Mouse (Mus musculus): Measurements from ENCODE around the gene Gm17359. TPM values are rescaled to one million over a fixed set of nuclear protein-coding genes. Genes with fewer than 3 reads are reported as not detected.

The Gm17359 gene
- total and polyA plus RNA-seq, 2 experiments from 2014 or later, result not detected

- WGBS, result 84% methylated on average over 3 of the region's 3 CpGs
- H3K4me1 ChIP-seq (ENCODE audit: control insufficient read depth, insufficient read depth), result no peaks in the 10 kb centered on the region
- H3K4me2 ChIP-seq (ENCODE audit: low read depth, low read length), result no peak overlapping the region
- H3K4me3 ChIP-seq (ENCODE audit: low read depth, low read length), result no peak overlapping the region
- H3K9ac ChIP-seq (replicated peaks; ENCODE audit: low read depth, low read length), result no peak overlapping the region
- DNase-seq (ENCODE audit: low spot score), result no peak
- TF ChIP-seq EP300 (IDR thresholded peaks at IDR 0.05; ENCODE audit: low read depth), result no peak
- no peak for TF ChIP-seq CTCF (IDR thresholded peaks at IDR 0.05; ENCODE audit: low read depth)
- H3K27me3 ChIP-seq (ENCODE audit: control insufficient read depth, insufficient read depth, low read length), result no peaks in the 10 kb centered on the region
- H3K36me3 ChIP-seq (replicated peaks; ENCODE audit: control insufficient read depth, insufficient read depth, low read length), result no peaks in the 10 kb centered on the region
- ATAC-seq (ENCODE audit: insufficient read depth, low read depth), result no peak
- no peak overlapping the region for H3K27ac ChIP-seq (ENCODE audit: low read depth)
- H3K9me3 ChIP-seq (replicated peaks; ENCODE audit: control insufficient read depth, low read length), result no peaks in the 10 kb centered on the region
These were observed 41.8 kb upstream of the Gm17359 start for GRCm38 (mm10) chr3:79294701-79295100.

GRCm38 (mm10) chr3:79296049-79296448 lies 40.4 kb upstream of the Gm17359 start:
- DNase-seq (ENCODE audit: low spot score) (no peak), ATAC-seq (ENCODE audit: insufficient read depth, low read depth) (no peak)
- Histone ChIP-seq H3K27ac (ENCODE audit: low read depth) (no peak overlapping the region), H3K4me1 (ENCODE audit: control insufficient read depth, insufficient read depth) (no peaks in the 10 kb centered on the region), H3K4me3 (ENCODE audit: low read depth, low read length) (no peak overlapping the region), H3K27me3 (ENCODE audit: control insufficient read depth, insufficient read depth, low read length) (no peaks in the 10 kb centered on the region), H3K36me3 (replicated peaks; ENCODE audit: control insufficient read depth, insufficient read depth, low read length) (no peaks in the 10 kb centered on the region), H3K9me3 (replicated peaks; ENCODE audit: control insufficient read depth, low read length) (no peaks in the 10 kb centered on the region), H3K4me2 (ENCODE audit: low read depth, low read length) (no peak overlapping the region), H3K9ac (replicated peaks; ENCODE audit: low read depth, low read length) (no peak overlapping the region)
- WGBS, result 68% methylated on average over 5 of the region's 5 CpGs
- peak; percentile 14; the same call in 1 of the 2 replicates for TF ChIP-seq CTCF (IDR thresholded peaks at IDR 0.05; ENCODE audit: low read depth)
- no peak for TF ChIP-seq EP300 (IDR thresholded peaks at IDR 0.05; ENCODE audit: low read depth)

GRCm38 (mm10) chr3:79296586-79296985 lies 39.9 kb upstream of the Gm17359 start:
- Histone ChIP-seq H3K27me3 (ENCODE audit: control insufficient read depth, insufficient read depth, low read length) (no peaks in the 10 kb centered on the region), H3K4me1 (ENCODE audit: control insufficient read depth, insufficient read depth) (no peaks in the 10 kb centered on the region), H3K4me3 (ENCODE audit: low read depth, low read length) (no peak overlapping the region), H3K9me3 (replicated peaks; ENCODE audit: control insufficient read depth, low read length) (no peaks in the 10 kb centered on the region), H3K36me3 (replicated peaks; ENCODE audit: control insufficient read depth, insufficient read depth, low read length) (no peaks in the 10 kb centered on the region), H3K9ac (replicated peaks; ENCODE audit: low read depth, low read length) (no peak overlapping the region), H3K27ac (ENCODE audit: low read depth) (no peak overlapping the region), H3K4me2 (ENCODE audit: low read depth, low read length) (no peak overlapping the region)
- 86% methylated on average over 3 of the region's 3 CpGs for WGBS
- ATAC-seq (ENCODE audit: insufficient read depth, low read depth) (no peak), DNase-seq (ENCODE audit: low spot score) (no peak)
- TF ChIP-seq EP300 (IDR thresholded peaks at IDR 0.05; ENCODE audit: low read depth), result no peak
- TF ChIP-seq CTCF (IDR thresholded peaks at IDR 0.05; ENCODE audit: low read depth), result no peak

GRCm38 (mm10) chr3:79297281-79297680 lies 39.2 kb upstream of the Gm17359 start:
- H3K27ac ChIP-seq (ENCODE audit: low read depth), result no peak overlapping the region
- ATAC-seq (ENCODE audit: insufficient read depth, low read depth), result no peak
- H3K9me3 ChIP-seq (replicated peaks; ENCODE audit: control insufficient read depth, low read length), result no peaks in the 10 kb centered on the region
- WGBS, result 75% methylated on average over 4 of the region's 4 CpGs
- no peak for DNase-seq (ENCODE audit: low spot score)
- H3K9ac ChIP-seq (replicated peaks; ENCODE audit: low read depth, low read length), result no peak overlapping the region
- no peak overlapping the region for H3K4me2 ChIP-seq (ENCODE audit: low read depth, low read length)
- TF ChIP-seq EP300 (IDR thresholded peaks at IDR 0.05; ENCODE audit: low read depth) (no peak), CTCF (IDR thresholded peaks at IDR 0.05; ENCODE audit: low read depth) (no peak)
- H3K27me3 ChIP-seq (ENCODE audit: control insufficient read depth, insufficient read depth, low read length), result no peaks in the 10 kb centered on the region
- H3K36me3 ChIP-seq (replicated peaks; ENCODE audit: control insufficient read depth, insufficient read depth, low read length), result no peaks in the 10 kb centered on the region
- H3K4me1 ChIP-seq (ENCODE audit: control insufficient read depth, insufficient read depth), result no peaks in the 10 kb centered on the region
- H3K4me3 ChIP-seq (ENCODE audit: low read depth, low read length), result no peak overlapping the region

GRCm38 (mm10) chr3:79299401-79299800 lies 37.1 kb upstream of the Gm17359 start:
- H3K4me2 ChIP-seq (ENCODE audit: low read depth, low read length), result no peak overlapping the region
- H3K36me3 ChIP-seq (replicated peaks; ENCODE audit: control insufficient read depth, insufficient read depth, low read length), result no peaks in the 10 kb centered on the region
- no peak overlapping the region for H3K27ac ChIP-seq (ENCODE audit: low read depth)
- TF ChIP-seq CTCF (IDR thresholded peaks at IDR 0.05; ENCODE audit: low read depth), result no peak
- TF ChIP-seq EP300 (IDR thresholded peaks at IDR 0.05; ENCODE audit: low read depth), result no peak
- 83% methylated on average over 15 of the region's 15 CpGs for WGBS
- no peak overlapping the region for H3K4me3 ChIP-seq (ENCODE audit: low read depth, low read length)
- no peaks in the 10 kb centered on the region for H3K4me1 ChIP-seq (ENCODE audit: control insufficient read depth, insufficient read depth)
- H3K9me3 ChIP-seq (replicated peaks; ENCODE audit: control insufficient read depth, low read length), result no peaks in the 10 kb centered on the region
- H3K9ac ChIP-seq (replicated peaks; ENCODE audit: low read depth, low read length), result no peak overlapping the region
- ATAC-seq (ENCODE audit: insufficient read depth, low read depth), result no peak
- DNase-seq (ENCODE audit: low spot score), result no peak
- H3K27me3 ChIP-seq (ENCODE audit: control insufficient read depth, insufficient read depth, low read length), result no peaks in the 10 kb centered on the region

- DNase-seq (ENCODE audit: low spot score) (no peak), ATAC-seq (ENCODE audit: insufficient read depth, low read depth) (no peak)
- Histone ChIP-seq H3K36me3 (replicated peaks; ENCODE audit: control insufficient read depth, insufficient read depth, low read length) (no peaks in the 10 kb centered on the region), H3K27me3 (ENCODE audit: control insufficient read depth, insufficient read depth, low read length) (no peaks in the 10 kb centered on the region), H3K4me3 (ENCODE audit: low read depth, low read length) (no peak overlapping the region), H3K4me1 (ENCODE audit: control insufficient read depth, insufficient read depth) (no peaks in the 10 kb centered on the region), H3K27ac (ENCODE audit: low read depth) (no peak overlapping the region), H3K9ac (replicated peaks; ENCODE audit: low read depth, low read length) (no peak overlapping the region), H3K4me2 (ENCODE audit: low read depth, low read length) (no peak overlapping the region), H3K9me3 (replicated peaks; ENCODE audit: control insufficient read depth, low read length) (no peaks in the 10 kb centered on the region; the same call in 1 of the 2 replicates)
- 90% methylated on average over 4 of the region's 4 CpGs for WGBS
- no peak for TF ChIP-seq EP300 (IDR thresholded peaks at IDR 0.05; ENCODE audit: low read depth)
- TF ChIP-seq CTCF (IDR thresholded peaks at IDR 0.05; ENCODE audit: low read depth), result no peak
These were observed 27.9 kb upstream of the Gm17359 start for GRCm38 (mm10) chr3:79308605-79309004.

All from heart, postnatal 0 days (tissue).